Mouse (Mus musculus) effector memory CD4-positive, alpha-beta T cell, adult 5 months (primary cell): ENCODE data around the gene Tlr2. TPM values are rescaled to one million over a fixed set of nuclear protein-coding genes. Genes with fewer than 3 reads are reported as not detected.

Experiments used
- polyA plus RNA-seq: library from polyadenylated mRNA; unstranded; fragments of 100-300 nt; shearing (Covaris generic); gene quantifications from one replicate; pipeline ENCODE4 v1.2.1, GENCODE M21; 2017

Tlr2 gene
- polyA plus RNA-seq: 0.61 TPM

DNA sequence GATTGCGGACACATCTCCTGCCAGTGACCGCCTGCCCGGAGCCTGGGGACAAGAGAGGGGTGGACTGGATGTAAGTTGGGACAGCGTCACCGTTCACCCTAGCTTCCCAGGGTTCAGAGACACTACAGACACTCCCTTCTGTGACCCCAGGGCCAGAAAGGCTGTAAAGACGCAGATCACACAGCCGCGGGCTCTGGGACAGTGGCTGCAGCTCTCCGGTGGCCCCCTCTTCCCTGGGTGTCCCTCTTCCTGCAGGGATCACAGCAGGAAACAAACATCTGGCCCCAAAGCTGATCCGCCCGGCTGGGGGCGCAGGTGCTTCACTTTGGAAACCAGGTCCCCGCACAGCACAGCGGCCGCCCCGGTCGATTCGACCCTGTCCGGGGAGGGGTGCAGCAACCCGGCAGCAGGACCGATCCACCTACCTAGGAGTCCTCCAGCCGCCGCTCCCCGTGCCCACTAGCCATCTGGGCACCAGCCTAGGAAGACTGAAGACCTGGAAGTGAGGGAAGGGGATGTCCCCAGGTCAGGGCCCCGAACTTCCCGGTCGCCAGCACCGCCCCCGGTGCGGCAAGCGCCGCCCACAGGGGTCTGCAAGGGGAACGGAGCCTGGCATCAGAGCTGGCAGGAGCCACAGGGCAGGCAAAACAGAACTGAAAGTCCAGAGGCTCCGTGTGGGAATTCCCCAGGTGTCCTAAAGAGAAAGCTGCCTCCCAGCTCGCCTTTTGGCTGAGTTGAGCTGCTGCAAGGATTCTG, at the start of gene Tlr2:
Tlr2 (minus strand) TSS at position 673 of the 756 bp plus-strand sequence.

Other genes with a start within 250 kb of the Tlr2 start
- 0.29 TPM for gene Sfrp2, start 75.4 kb downstream of the Tlr2 start, polyA plus RNA-seq
- gene Tmem131l, start 198.4 kb upstream of the Tlr2 start, polyA plus RNA-seq: 52.0 TPM